ENCODE assay signal across 10 mouse cellular contexts in the genomic region with DNA sequence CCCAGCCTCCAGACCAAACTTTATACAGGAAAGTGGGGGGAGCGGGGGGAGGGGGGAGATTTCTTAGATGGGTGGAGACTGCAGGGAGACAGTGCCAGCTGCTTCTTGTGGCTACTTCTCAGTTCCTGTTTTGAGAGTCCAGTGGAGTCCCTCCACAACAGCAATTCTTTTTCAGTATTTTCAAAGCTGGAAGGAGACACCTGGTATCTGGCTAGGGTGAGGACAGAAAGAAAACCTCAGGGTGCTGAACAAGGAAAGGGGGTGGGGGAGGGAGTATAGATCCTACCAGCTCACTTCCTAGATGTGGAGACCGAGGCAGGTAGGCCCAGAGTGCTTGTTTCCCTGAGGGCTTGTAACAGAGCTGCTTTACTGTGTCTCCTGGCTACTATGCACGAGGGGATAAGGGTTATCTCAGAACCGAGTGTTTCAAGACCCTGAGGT. TPM values are rescaled to one million over a fixed set of nuclear protein-coding genes. Genes with fewer than 3 reads are reported as not detected.
A peak's percentile ranks its signal among the peaks of the same experiment; 100 is the strongest.
DNase-seq lines count a peak whose midpoint lies in the region; ATAC-seq and TF ChIP-seq lines count a peak whose summit lies in the region.
"Had no signal": no experiment of that assay in that cellular context is flagged by ENCODE, and none has a peak within 500 bp of the region (broad histone marks: within the 10 kb centered on the region; RNA-seq: fewer than 3 reads in every experiment).

No protein-coding gene starts in this region.

- H3K9ac ChIP-seq in stomach, embryonic 14.5 days (replicated peaks; ENCODE audit: low read depth, low read length), result no peak overlapping the region

- TF ChIP-seq POLR2A in spleen, adult 2 months (IDR thresholded peaks at IDR 0.05; ENCODE audit: low read depth, low read length), result no peak

- WGBS in spleen, adult 2 months, result 8% methylated on average over 4 of the region's 4 CpGs
- 39% methylated on average over 4 of the region's 4 CpGs for WGBS in limb, embryonic 10.5 days
- WGBS in stomach, embryonic 14.5 days, result 25% methylated on average over 4 of the region's 4 CpGs

- no peaks in the 10 kb centered on the region for H3K27me3 ChIP-seq in spleen, adult 2 months (ENCODE audit: control insufficient read depth, insufficient read depth, low read length)
- H3K27me3 ChIP-seq in limb, embryonic 10.5 days (ENCODE audit: low read depth, poor library complexity, severe bottlenecking), result no peaks in the 10 kb centered on the region
- no peaks in the 10 kb centered on the region for H3K27me3 ChIP-seq in stomach, embryonic 14.5 days (ENCODE audit: control insufficient read depth, insufficient read depth, low read length)

- no peak for ATAC-seq in stomach, embryonic 14.5 days (ENCODE audit: insufficient number of reproducible peaks, insufficient read depth, low FRiP score, low read depth)
- ATAC-seq: CD4-positive, CD25-positive, alpha-beta regulatory T cell, adult 4 months had no signal

- H3K4me2 ChIP-seq in stomach, embryonic 14.5 days (replicated peaks; ENCODE audit: low read depth, low read length), result no peak overlapping the region

- TF ChIP-seq CTCF in spleen, adult 2 months (IDR thresholded peaks at IDR 0.05; ENCODE audit: extremely low read depth, insufficient read depth, insufficient read length, insufficient replicate concordance), result no peak
- TF ChIP-seq CTCF in layer of hippocampus, adult 2 months (conservative IDR thresholded peaks at IDR 0.05), result no peak

- H3K27ac ChIP-seq in spleen, adult 2 months (ENCODE audit: insufficient read depth, low read length), result peak overlapping the region; percentile 86
- peak overlapping the region; percentile 26; the same call in 1 of the 2 replicates for H3K27ac ChIP-seq in limb, embryonic 10.5 days
- H3K27ac ChIP-seq in stomach, embryonic 14.5 days (ENCODE audit: low read length), result peak overlapping the region; percentile 39; the same call in 1 of the 2 replicates
- no peak overlapping the region for H3K27ac ChIP-seq in layer of hippocampus, adult 2 months

- H3K36me3 ChIP-seq in spleen, adult 2 months (ENCODE audit: control insufficient read depth, insufficient read depth, low read length), result peaks cover 8% of the 10 kb centered on the region
- H3K36me3 ChIP-seq in limb, embryonic 10.5 days, result peaks cover 12% of the 10 kb centered on the region
- peaks cover 6% of the 10 kb centered on the region for H3K36me3 ChIP-seq in stomach, embryonic 14.5 days (ENCODE audit: control insufficient read depth, insufficient read depth, low read length)

- H3K9me3 ChIP-seq in limb, embryonic 10.5 days (replicated peaks), result no peaks in the 10 kb centered on the region
- H3K9me3 ChIP-seq in stomach, embryonic 14.5 days (ENCODE audit: control insufficient read depth, low read depth, low read length), result no peaks in the 10 kb centered on the region

- peak; percentile 92 for DNase-seq in heart, adult 11 months
- no peak for DNase-seq in heart, postnatal 4 days
- DNase-seq in spleen, adult 2 months (ENCODE audit: low read depth in 1 of 2, low spot score in 2 of 2), result peak in 1 of 2 experiments; percentile 41
- no peak for DNase-seq in spleen, postnatal 4 days (ENCODE audit: low spot score in 2 of 2)
- DNase-seq in limb, embryonic 10.5 days (ENCODE audit: low spot score), result no peak
- no peak for DNase-seq in left cerebral cortex, adult 18-20 months (ENCODE audit: low spot score in 2 of 2)
- DNase-seq in layer of hippocampus, adult 2 months (ENCODE audit: low spot score in 2 of 2), result no peak
- DNase-seq: gastrocnemius, postnatal 36 days had no signal

- no peak overlapping the region for H3K4me3 ChIP-seq in spleen, adult 2 months (ENCODE audit: extremely low read depth, insufficient read depth, insufficient read length)
- no peak overlapping the region for H3K4me3 ChIP-seq in limb, embryonic 10.5 days
- H3K4me3 ChIP-seq in stomach, embryonic 14.5 days (ENCODE audit: low read depth, low read length), result no peak overlapping the region
- no peak overlapping the region for H3K4me3 ChIP-seq in layer of hippocampus, adult 2 months

- peaks cover 30% of the 10 kb centered on the region for H3K4me1 ChIP-seq in spleen, adult 2 months (ENCODE audit: control insufficient read depth, insufficient read depth, insufficient read length)
- peaks cover 12% of the 10 kb centered on the region for H3K4me1 ChIP-seq in limb, embryonic 10.5 days
- peaks cover 10% of the 10 kb centered on the region; the same call in 1 of the 2 replicates for H3K4me1 ChIP-seq in stomach, embryonic 14.5 days (ENCODE audit: control insufficient read depth, insufficient read depth, low read length)

RNA-seq across cellular contexts. Expression of a gene that starts 13.6 kb away (rescaled TPM):
- total RNA-seq in heart, postnatal 4 days (2021), result 10 to 100 TPM; 14.2 to 17.1 TPM
- 55.5 and 63.5 TPM in 2 replicates for polyA plus RNA-seq in spleen, adult 2 months (2012; rRNA removed)
- polyA plus RNA-seq in limb, embryonic 10.5 days (2016; fragmentation: Nextera tagmentation; extraction: Ambion mirVana), result 21.8 and 26.1 TPM in 2 replicates
- polyA plus RNA-seq in stomach, embryonic 14.5 days (2014; fragmentation: Nextera tagmentation; extraction: Ambion mirVana), result 27.0 and 30.3 TPM in 2 replicates
- total RNA-seq in left cerebral cortex, adult 18-20 months (2021), result 10 to 100 TPM; 67.9 to 69.7 TPM
- 10 to 100 TPM; 78.6 to 78.7 TPM for total RNA-seq in layer of hippocampus, adult 2 months (2021)

RNA-seq across cellular contexts. Expression of a gene that starts 17.0 kb away (rescaled TPM):
- 10 to 100 TPM; 15.3 to 17.6 TPM for total RNA-seq in heart, postnatal 4 days (2021)
- 91.6 and 121 TPM in 2 replicates for polyA plus RNA-seq in spleen, adult 2 months (2012; rRNA removed)
- polyA plus RNA-seq in limb, embryonic 10.5 days (2016; fragmentation: Nextera tagmentation; extraction: Ambion mirVana), result 20.5 and 21.0 TPM in 2 replicates
- polyA plus RNA-seq in stomach, embryonic 14.5 days (2014; fragmentation: Nextera tagmentation; extraction: Ambion mirVana), result 15.0 and 17.2 TPM in 2 replicates
- 10 to 100 TPM; 17.2 to 17.7 TPM for total RNA-seq in left cerebral cortex, adult 18-20 months (2021)
- 10 to 100 TPM; 11.9 to 14.2 TPM for total RNA-seq in layer of hippocampus, adult 2 months (2021)

RNA-seq across cellular contexts. Expression of a gene that starts 46.4 kb away (rescaled TPM):
- 10 to 100 TPM; 77.2 to 87.1 TPM for total RNA-seq in heart, postnatal 4 days (2021)
- polyA plus RNA-seq in spleen, adult 2 months (2012; rRNA removed), result 26.6 and 29.5 TPM in 2 replicates
- polyA plus RNA-seq in limb, embryonic 10.5 days (2016; fragmentation: Nextera tagmentation; extraction: Ambion mirVana), result 6.0 and 12.9 TPM in 2 replicates
- polyA plus RNA-seq in stomach, embryonic 14.5 days (2014; fragmentation: Nextera tagmentation; extraction: Ambion mirVana), result 32.2 and 38.5 TPM in 2 replicates
- 1 to 10 TPM; 1.5 to 2.8 TPM for total RNA-seq in left cerebral cortex, adult 18-20 months (2021)
- 1 to 10 TPM; 3.2 to 3.3 TPM for total RNA-seq in layer of hippocampus, adult 2 months (2021)
- polyA plus RNA-seq: CD4-positive, CD25-positive, alpha-beta regulatory T cell, adult 4 months had no signal

Comparison
In these comparisons a context has a peak if more than half of its experiments do, and no peak if none do; other contexts are left out.
1. RNA of a gene that starts 46.4 kb away (total RNA-seq): 77.2 to 87.1 TPM in heart, postnatal 4 days; 3.2 to 3.3 TPM in layer of hippocampus, adult 2 months and 1.5 to 2.8 TPM in left cerebral cortex, adult 18-20 months; every median in the first group is over 10 times any median in the second.